Mouse (Mus musculus): ENCODE measurements around the gene Alkbh8.
"Not testable (repeated sequence)": the region's sequence is repeated elsewhere in the genome, so short reads cannot be mapped to it uniquely, and the experiment has no call there.

The Alkbh8 gene

GRCm38 (mm10) chr9:3334962-3335767 lies at the start of gene Alkbh8:
Gene Alkbh8, plus strand, starts transcription at chr9:3335140.
- DNase-seq (ENCODE audit: low read depth, low spot score): peak; percentile 93

- DNase-seq (ENCODE audit: low read depth, low spot score): no peak
Observed at GRCm38 (mm10) chr9:3309292-3309836, 25.6 kb upstream of the Alkbh8 start.

GRCm38 (mm10) chr9:3310016-3310415 lies 24.9 kb upstream of the Alkbh8 start:
- DNase-seq (ENCODE audit: low read depth, low spot score): peak; percentile 2

- not testable (repeated sequence) for DNase-seq (ENCODE audit: low read depth, low spot score)
Observed at GRCm38 (mm10) chr9:3327342-3328053, 7.4 kb upstream of the Alkbh8 start.

GRCm38 (mm10) chr9:3328054-3328595 lies 6.8 kb upstream of the Alkbh8 start:
- DNase-seq (ENCODE audit: low read depth, low spot score): no peak

GRCm38 (mm10) chr9:3330319-3330718 lies 4.6 kb upstream of the Alkbh8 start:
- DNase-seq (ENCODE audit: low read depth, low spot score): no peak

- DNase-seq (ENCODE audit: low read depth, low spot score): no peak
Observed at GRCm38 (mm10) chr9:3330737-3331384, 4.1 kb upstream of the Alkbh8 start.

- DNase-seq (ENCODE audit: low read depth, low spot score): no peak
Observed at GRCm38 (mm10) chr9:3336661-3337060, 1.7 kb downstream of the Alkbh8 start.

- no peak for DNase-seq (ENCODE audit: low read depth, low spot score)
Observed at GRCm38 (mm10) chr9:3345136-3345535, 10.2 kb downstream of the Alkbh8 start.

- DNase-seq (ENCODE audit: low read depth, low spot score): no peak
Observed at GRCm38 (mm10) chr9:3345967-3346366, 11.0 kb downstream of the Alkbh8 start.

GRCm38 (mm10) chr9:3350056-3350455 lies 15.1 kb downstream of the Alkbh8 start:
- peak; percentile 25 for DNase-seq (ENCODE audit: low read depth, low spot score)

- not testable (repeated sequence) for DNase-seq (ENCODE audit: low read depth, low spot score)
Observed at GRCm38 (mm10) chr9:3376323-3376722, 41.4 kb downstream of the Alkbh8 start.

- DNase-seq (ENCODE audit: low read depth, low spot score): peak; percentile 95
Observed at GRCm38 (mm10) chr9:3403251-3404208, 68.6 kb downstream of the Alkbh8 start, which contains the start of gene Cwf19l2. Gene Cwf19l2, plus strand, starts transcription at chr9:3403592.

- DNase-seq (ENCODE audit: low read depth, low spot score): peak; percentile 71
Observed at GRCm38 (mm10) chr9:3404372-3404771, 69.4 kb downstream of the Alkbh8 start.

GRCm38 (mm10) chr9:3439555-3440300 lies 104.8 kb downstream of the Alkbh8 start:
- not testable (repeated sequence) for DNase-seq (ENCODE audit: low read depth, low spot score)

Data from 3T3-L1 (cell line).